Mouse (Mus musculus) spleen, adult 12 weeks (tissue): ENCODE results near the gene Cldn6.

ENCODE experiments used
- DNase-seq: peaks from one replicate; pipeline ENCODE4 v3.0.0; 2022; ENCODE audit warnings: low spot score

Cldn6 gene

DNA sequence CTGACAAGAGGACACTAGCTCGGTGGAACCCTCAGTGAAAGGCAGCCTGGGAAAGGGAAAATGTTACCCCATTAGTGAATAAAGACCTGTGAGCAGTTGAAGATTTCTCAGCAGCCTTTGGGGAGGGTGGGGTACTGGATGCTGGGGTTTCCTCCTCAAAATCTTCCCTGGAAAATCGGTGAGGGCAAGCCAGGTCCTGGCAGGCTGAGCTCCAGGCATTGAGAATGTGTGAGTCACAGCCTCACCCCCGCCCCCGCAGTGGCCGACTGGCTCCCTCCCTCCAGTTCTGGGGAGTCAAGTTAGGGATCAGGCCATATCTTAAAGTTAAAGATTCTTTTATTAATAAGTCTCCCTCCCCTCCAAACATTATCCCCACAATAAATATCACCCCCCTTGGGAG, 3.9 kb upstream of the Cldn6 start:
- no peak for DNase-seq

DNA sequence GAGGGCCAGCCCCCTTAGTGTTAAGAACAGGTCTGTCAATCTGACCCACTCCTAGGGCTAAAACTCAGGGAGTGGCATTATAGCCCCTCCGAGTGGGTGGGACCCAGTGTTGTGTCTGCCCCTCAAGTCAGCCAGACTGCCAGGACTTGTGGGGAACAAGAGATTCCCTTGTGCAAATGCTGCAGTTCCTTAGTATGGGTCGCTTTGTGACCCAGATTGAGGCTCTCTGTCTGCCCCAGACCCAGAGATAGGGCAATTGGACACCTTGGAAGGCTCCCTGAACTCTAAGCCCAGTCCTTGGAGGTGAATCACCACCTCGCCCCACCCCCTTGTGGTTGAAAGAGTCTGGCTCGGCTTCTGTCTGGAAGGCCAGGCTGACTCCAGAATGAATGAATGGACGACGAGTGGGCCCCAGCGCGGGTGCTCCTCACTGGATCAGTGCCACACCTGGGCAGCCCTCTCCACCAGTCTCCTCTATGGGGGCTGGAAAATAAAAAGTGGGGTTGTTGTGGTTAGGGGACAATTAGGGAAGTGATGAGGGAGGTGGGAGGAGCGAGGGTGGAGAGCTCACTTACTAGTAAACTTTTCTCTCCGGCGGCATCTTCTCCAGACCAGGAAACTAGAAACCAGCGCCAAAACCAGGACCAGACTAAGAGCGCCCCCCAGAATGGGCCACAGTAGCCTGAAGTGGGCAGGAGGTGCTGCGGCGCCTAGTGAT, 3.3 kb upstream of the Cldn6 start:
- no peak for DNase-seq

DNA sequence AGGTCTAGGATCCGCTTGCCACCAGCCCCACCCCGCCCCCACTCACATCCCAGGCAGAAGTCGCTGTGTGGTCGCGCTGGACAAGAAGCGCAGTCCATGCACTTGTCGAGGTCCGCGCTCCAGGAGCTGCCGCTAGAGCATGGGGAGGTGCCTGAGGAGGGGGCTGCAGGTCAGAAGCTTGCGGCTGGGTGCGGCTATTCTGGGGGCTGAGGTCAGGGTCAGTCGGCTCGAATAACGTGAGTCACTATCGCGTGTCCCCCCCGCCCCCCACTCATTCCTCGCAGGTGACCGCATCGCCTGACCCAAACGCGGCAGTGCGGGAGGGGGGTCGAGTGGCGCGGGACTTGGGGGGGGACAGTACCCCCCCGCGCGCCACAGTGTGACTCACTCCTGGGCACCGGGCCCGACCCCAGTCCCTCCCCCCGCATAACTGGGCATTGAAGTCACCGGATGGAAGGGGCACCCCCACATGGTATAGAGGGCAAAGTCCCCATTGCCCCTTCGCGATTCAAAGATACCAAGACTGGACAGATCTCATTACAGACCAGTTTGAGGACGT, 2.5 kb upstream of the Cldn6 start:
- no peak for DNase-seq

DNA sequence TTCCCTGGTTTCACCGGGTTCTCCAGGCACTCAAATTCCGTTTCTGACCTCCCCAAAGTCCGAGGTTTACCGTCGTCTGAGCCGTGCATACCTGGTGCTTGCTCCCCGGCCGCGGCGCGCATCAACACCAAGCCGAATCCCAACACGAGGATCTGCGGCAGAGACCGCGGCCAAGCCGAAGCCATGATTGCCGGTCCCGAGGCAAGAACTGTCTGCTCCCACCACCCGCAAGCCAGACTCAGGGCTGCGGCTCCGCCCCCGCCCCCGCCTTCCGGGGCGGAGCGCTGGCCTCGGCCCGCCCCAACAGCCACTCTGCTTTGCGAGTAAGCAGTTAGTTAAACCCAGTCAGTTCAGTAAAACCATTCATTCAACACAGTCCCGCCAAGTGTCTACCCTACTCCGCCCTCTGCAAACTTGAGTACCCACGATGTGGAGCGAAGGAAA, 1.8 kb upstream of the Cldn6 start, which contains the start of gene Tnfrsf12a:
Gene Tnfrsf12a, minus strand, starts transcription at position 233 of the 444 bp plus-strand sequence.
- peak; percentile 76 for DNase-seq

DNA sequence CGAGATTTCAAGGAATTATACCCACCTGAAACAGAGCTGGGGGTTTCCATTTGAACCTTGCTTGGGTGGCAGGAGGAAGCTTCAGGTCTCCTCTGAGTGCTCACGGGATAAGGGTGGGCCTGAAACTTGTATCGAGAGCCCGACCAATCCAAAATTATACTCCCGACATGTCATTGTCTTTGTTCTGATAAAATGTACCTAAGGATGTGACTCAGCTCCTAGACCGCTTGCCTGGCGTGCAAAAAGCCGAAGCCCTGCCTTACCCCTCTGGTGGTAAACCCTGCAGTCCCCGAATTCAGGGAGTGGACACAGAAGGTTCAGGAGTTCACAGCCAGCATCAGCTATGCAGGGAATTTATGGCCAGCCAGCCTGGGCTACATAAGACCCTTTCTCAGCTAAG, 1.3 kb downstream of the Cldn6 start:
- DNase-seq: no peak

DNA sequence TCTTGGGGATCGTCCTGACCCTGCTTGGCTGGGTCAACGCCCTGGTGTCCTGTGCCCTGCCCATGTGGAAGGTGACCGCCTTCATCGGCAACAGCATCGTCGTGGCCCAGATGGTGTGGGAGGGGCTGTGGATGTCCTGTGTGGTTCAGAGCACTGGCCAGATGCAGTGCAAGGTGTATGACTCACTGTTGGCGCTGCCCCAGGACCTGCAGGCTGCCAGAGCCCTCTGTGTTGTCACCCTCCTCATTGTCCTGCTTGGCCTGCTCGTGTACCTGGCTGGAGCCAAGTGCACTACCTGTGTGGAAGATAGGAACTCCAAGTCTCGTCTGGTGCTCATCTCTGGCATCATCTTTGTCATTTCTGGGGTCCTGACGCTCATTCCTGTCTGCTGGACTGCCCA, 2.0 kb downstream of the Cldn6 start:
- DNase-seq: no peak

DNA sequence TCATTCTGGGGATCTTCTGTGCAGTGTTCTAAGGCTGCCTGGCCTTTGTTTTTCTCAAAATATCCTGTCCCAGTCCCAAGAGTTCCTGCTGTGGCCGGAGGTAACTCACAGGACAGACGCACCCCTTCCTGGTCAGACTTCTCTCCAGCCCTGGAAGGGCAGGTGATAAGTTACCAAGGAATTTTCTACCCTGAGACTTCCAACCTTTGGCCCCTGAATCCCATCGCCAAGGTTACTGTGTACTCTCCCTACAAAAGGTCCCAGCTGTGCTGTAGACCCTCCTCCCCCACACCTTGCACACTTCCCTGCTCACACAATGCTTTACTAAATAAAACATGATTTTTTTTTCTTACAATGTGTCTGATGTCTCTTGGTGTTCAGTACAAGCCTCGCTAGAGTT, 3.0 kb downstream of the Cldn6 start:
- no peak for DNase-seq

DNA sequence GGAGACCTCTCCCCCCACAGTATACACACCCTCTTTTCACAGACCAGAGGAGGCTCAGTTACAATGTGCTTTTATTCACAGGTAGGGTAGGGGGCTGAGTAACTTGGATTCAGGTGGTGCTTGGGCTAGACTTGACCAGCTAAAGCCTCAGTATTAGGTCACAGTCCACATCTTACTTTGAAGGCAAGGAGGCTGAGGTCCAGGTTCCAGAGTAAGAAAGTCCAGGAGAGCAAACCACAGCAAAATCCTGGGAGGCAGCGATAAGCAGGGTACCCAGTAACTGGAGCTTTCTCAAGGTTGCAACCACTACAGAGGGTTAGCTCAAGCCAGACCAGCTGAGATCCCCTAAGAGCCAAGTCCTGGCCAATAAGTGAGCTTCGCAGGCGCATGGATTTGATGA, 3.5 kb downstream of the Cldn6 start:
- DNase-seq: no peak

DNA sequence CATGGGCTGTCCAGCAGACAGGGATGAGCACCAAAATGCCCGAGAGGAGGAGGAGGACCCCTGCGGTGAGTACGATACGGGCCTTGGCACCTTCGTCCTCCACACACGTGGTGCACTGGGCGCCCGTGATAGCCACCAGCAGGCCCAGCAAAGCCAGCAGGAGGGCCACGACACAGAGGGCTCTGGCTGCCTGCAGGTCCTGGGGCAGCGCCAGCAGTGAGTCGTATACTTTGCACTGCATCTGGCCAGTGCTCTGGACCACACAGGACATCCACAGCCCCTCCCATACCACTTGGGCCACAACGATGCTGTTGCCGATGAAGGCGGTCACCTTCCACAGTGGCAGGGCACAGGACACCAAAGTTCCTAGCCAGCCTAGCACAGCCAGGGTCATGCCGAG, 4.2 kb downstream of the Cldn6 start:
- DNase-seq: no peak

DNA sequence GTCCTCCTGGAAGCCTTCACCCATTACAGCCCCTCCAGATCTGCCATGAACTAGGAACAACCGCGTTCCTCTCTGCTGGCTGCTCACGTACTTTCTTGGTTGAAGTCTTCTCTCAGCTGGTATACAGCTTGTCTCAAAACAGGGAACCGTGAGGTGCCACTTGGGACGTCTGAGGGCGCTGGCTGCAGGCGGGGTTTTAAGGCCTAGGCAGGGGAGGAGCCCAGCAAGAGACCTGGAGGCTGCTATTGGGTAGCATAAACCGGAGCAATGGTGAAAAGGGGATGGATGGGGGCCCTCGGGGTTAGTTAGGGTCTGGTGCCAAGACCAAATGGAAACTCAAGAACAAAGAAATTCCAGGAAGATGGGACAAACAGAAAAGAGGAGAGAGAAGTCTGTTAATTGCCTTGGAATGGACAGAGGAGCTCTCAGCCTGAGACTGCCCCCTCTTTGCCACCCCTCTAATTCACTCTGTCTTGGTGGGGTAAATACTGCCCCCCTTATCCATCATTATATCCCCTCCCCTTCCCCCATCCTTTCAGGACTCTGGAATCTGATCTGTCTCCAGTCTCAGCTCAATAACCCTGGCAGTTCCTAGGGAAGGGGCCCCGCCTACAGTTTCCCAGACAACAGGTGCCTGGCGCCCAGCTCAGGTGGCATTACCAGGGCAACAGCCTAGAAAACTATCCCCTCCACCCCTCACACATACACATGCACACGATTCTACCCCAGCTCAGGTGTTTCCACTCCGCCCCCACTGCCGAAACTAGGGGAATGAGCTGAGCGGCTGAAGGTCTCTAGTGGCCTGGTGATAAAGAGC, 5.0 kb downstream of the Cldn6 start, which contains the start of gene Cldn9:
Gene Cldn9, minus strand, starts transcription at position 171 of the 817 bp plus-strand sequence.
- no peak for DNase-seq

DNA sequence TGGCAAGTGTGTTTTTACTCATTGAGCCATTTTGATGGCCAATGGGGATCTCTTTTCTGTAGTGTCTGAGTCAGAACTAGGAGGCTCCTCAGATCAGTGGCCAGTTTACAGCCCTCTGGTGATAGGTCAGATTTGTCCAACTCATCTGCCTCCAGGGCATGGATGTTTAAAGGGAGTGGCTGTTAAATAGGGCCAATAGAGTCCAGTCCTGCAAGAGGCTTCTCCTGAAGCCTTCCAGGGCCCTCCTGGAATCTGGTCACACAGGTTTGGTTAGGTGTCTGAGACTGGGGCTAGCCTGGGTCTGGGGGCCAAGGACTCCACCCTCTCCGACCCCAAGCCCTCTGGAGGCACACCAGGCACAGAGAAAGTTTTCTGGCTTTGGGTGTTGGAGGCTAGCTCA, 15.4 kb downstream of the Cldn6 start:
- DNase-seq: no peak

DNA sequence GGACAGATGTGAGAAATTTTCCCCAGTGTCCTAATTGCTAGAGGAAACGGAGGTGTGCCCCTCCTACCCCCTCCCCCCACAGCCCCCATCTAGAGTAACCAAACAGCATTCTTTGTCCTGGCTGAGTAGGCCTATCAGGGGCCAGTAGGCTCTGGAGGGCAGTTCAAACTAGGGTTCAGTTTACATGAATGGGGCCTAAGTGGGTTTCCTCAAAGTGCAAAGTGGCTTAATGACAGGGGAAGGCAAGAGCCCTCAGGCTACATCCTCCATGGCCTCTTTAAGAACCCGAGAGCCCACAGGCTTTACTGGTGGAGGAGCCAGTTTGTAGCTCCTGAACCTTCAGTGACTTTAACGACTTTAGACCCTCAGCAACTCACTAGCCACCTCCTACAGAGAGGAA, 16.8 kb downstream of the Cldn6 start:
- DNase-seq: no peak

DNA sequence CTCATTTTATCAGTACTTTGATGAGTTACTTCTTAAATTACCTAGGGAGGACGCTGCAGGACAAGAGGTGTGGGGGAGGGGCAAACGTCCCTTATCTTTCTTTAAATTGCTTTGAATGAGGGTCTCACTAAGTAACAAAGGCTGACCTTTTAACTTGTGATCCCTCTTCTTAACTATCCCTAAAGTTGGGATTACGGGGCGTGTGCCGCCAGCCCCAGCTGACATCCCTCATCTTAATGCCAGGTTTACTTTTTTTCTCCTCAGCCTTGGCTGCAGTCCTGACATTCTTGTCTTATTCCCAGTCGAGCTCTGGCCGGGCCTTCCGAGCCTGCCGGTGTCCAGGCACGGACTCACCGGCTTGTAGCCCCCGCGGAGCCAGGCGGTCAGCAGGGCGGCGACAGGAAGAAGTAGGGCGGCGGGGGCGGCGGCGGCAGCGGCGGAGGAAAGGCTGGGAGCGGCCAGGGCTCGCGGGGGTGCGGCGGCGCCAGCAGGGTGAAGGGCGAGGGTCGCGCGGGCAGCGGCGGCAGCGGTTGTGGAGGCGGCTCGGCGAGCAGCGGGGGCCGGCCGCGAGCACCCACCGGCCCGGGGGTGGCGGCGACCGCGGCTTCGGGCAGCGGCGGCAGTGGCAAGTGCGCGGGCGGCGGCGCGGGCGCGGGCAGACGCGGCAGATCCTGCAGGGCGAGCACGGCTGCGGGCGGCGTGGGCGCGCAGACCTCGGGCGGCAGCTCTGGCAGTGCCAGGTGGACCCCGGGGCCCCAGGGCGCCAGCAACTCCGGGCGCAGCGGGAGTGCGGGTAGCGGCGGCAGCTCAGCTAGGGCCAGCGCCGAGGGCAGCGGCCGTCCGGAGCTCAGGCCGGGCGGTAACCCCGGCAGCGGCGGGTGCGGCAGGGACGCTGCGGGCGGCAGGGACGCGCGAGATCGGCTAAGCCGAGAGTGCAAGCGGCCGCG, 20.4 kb downstream of the Cldn6 start:
- DNase-seq: no peak

DNA sequence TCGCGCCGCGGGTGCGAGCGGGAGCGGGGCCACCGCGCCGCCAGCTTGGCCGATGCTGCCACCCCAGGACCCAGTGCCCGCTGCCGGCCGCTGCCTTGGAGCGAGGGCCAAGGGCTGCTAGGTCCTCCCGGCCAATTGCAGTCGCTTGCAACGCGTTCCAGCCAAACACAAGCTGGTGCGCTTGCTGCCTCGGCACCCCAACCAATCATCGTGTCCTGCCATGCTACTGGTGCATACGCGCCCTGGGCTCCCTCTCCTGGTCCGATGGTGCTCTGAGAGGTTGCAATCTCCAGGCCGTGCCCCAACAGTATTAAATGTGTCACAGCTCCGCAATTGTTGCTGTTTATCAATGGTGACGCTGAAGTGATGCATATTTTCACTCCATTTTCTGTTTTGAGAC, 21.0 kb downstream of the Cldn6 start:
- peak; percentile 34 for DNase-seq

DNA sequence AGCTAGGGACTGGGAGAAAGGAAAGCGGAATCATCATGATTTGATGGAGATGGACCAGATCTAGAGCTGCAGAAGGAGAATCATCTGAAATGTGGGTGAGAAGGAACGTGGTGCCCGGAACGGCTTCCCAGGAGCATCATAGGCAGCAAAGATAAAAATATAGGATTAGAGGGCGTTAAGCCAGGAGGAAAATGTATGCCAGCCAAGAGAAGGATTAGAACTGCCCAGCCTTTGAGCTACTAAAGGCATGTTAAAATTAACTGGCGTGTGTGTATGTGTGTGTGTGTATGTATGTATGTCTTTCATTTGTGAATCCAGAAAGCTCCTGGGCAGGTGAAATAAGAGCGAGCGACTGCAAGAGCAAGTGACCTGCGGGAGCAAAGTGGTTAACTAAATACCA, 24.3 kb downstream of the Cldn6 start:
- DNase-seq: no peak

DNA sequence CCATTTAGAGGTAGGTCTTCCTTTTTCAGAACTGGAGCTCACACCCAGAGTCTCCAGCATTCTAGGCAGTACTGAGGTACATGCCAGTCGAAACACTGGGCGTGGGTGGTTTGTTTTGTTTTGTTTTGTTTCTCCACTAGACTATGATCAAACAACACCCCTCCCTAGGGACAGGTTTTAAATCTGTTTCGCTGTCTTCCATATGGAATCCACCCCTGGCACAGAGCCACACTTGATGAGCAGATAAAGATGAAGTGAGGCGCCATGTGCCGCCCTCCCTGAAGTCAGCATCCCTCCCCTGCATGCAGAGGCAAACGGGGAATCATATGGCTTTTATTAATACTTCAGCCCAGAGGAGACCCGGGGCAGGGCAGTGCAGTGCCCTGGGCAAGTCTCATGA, 25.7 kb downstream of the Cldn6 start:
- no peak for DNase-seq

DNA sequence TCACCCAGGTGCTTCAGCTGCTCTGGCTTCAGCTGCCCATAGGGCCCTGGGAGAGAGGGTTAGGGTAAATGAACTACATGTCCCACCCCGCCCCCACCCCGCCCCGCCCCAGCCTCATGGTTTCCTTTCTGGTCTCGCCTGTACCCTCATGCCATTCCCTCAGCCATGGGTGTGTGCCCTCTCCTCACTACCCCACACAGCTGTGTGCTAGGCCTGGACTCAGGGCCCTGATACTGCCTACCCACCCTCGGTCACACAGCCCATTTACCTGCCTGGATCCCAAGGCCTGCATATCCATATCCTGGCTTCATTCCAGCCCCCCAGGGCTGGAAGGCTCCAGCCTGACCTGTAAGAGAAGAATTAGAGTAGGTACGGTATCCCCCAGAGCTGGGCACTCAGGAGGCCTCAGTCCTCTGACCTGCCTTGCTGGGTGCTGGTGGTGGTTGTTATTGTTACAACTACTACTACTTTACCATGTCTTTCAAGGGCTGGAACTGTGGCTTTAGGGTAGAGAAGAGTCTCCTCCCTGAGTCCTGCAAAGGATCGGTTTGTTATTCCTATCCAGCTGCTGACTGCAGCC, 26.6 kb downstream of the Cldn6 start:
- DNase-seq: no peak

DNA sequence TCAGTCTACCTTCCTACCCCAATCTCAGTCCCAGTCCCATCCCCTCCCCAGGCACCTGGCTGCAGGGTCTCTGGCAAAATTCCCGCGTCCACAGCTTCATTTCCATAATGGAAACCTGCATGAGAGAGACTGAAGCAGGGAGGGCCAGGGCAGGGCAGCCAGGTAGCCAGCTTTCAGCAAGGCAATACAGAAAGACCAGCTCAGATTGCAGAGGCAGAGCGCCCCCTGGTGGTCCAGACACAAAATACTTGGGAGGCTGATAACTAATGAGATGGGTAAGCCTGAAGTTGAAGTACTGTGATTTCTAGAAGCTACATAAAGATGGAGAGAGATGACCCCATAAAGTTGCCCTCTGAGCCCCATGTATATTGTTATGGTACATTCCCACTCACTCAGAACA, 27.2 kb downstream of the Cldn6 start:
- DNase-seq: peak; percentile 58

DNA sequence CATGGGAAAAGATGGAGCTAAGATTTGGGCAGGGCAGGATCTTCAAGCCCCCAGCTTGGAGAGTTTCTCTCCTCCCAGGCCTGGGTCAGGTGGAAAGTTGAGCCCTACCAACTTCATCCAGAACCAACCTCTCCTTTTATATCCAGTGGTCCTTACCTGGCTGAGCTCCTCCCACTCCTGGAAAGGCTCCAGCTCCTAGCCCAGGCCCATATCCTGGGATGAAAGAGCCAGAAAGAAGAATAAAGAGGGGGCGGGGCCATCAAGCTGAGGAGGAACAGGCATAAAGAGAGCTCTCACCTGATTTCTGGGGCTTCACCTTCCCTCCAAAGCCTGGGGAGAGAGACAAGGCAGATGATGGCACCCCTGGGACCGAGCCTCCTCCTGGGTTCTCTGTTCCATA, 38.0 kb downstream of the Cldn6 start:
- no peak for DNase-seq

DNA sequence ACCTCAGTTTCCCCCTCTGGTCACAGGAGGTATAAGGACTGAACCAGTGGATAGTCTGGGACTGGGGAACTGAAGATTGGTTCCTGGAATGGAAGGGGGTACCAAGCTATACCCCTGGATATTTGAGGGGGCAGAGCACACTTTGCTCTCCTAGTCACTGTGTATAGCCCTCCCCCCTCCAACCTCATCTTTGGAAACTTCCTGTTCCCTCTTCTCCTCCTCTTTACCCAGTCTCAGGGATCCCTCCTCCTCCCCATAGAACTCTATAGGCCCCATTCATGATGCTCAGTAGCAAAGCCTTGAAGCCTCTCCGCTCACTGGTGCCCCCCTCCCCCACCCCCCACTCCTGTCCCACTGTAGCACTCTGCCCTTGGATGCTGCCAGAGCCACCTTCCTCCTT, 40.4 kb downstream of the Cldn6 start:
- DNase-seq: no peak

DNA sequence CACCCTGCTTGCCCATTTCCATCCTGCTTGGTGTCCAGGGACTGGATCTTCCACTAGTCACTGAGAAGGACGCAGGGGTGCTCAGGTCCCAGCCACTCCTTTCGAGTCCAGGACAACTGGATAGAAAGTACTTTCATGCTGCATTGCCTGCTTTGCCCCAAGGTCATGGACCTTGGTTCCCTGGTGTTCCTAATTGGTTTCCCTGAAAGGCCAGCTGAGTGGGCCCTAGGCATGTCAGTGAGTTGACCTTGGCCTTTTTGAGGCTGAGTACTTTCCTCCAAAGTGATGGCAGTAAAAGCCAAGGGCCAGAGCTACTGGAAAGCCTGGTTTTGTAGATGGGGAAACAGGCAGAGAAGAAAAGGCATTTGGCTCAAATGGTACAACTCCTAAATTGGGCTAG, 42.8 kb downstream of the Cldn6 start:
- no peak for DNase-seq
